Mouse (Mus musculus): Measurements from ENCODE around the gene Fam20a.

DNA sequence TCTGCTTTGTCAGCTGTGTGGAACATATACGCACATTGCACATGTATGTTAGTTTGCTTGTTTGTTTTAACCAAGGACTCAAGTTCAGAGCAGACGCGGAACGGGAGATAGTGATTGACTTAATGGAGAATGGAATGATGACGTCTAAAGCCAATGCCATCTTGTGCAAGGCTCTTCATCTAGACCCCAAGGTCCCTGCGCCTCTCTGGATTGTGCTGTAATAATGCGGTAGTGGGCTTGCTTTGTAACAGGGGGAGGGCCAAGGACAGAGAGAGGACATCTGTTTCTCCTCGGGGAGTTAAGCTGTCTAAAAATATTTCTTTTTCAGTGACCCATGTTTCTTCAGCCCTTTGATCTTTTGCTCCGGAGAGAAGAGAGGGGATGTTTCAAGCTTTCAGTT, 87.2 kb downstream of the Fam20a start:
- TF ChIP-seq FLI1 (IDR thresholded peaks at IDR 0.05; ENCODE audit: low read length): no peak
- no peak for TF ChIP-seq GATA1 (IDR thresholded peaks at IDR 0.05; ENCODE audit: borderline replicate concordance, low read length)
